18 mouse cellular contexts compared by ENCODE assay signal in genomic region chr2:132422846-132423245, GRCm38 (mm10). TPM values are rescaled to one million over a fixed set of nuclear protein-coding genes. Genes with fewer than 3 reads are reported as not detected.
DNase-seq lines count a peak whose midpoint lies in the region; TF ChIP-seq lines count a peak whose summit lies in the region.
"Had no signal": no experiment of that assay in that cellular context is flagged by ENCODE, and none has a peak within 500 bp of the region (broad histone marks: within the 10 kb centered on the region; RNA-seq: fewer than 3 reads in every experiment).

No protein-coding gene starts in this region.

- H3K4me1 ChIP-seq in cerebellum, adult 2 months (ENCODE audit: control insufficient read depth, insufficient read depth, low read length) = peaks cover 10% of the 10 kb centered on the region
- H3K4me1 ChIP-seq: embryonic facial prominence, embryonic 15.5 days; hindbrain, embryonic 12.5 days had no signal

- no peak overlapping the region for H3K4me3 ChIP-seq in cerebellum, adult 2 months (replicated peaks; ENCODE audit: insufficient read depth, low read depth, low read length)
- H3K4me3 ChIP-seq: embryonic facial prominence, embryonic 12.5 days; embryonic facial prominence, embryonic 15.5 days; heart, adult 2 months; hindbrain, embryonic 12.5 days; hindbrain, embryonic 15.5 days had no signal

- no peak for TF ChIP-seq CTCF in cerebellum, adult 2 months (IDR thresholded peaks at IDR 0.05; ENCODE audit: borderline replicate concordance, insufficient read depth, low read depth, low read length)

- no peak for TF ChIP-seq POLR2A in cerebellum, adult 2 months (IDR thresholded peaks at IDR 0.05; ENCODE audit: borderline replicate concordance, insufficient read depth, low read length)

- peak; percentile 8 to 18 for DNase-seq in cerebellum, postnatal 10 days
- DNase-seq in cerebellum, adult 2 months = no peak
- peak; percentile 21 for DNase-seq in heart, adult 11 months
- no peak for DNase-seq in heart, adult 9 months (ENCODE audit: low spot score in 2 of 2)
- DNase-seq in right cerebral cortex, postnatal 25 days = peak; percentile 27
- DNase-seq in right cerebral cortex, postnatal 14 days = no peak
- DNase-seq: adrenal gland, adult 2 months; adrenal gland, postnatal 14 days; cerebellum, adult 11-12 months; cerebellum, adult 9-10 months; gastrocnemius, postnatal 25 days; heart, adult 2 months had no signal

- 73% methylated on average over 9 of the region's 9 CpGs for WGBS in cerebellum, adult 2 months

- no peaks in the 10 kb centered on the region; the same call in 1 of the 2 replicates for H3K27me3 ChIP-seq in cerebellum, adult 2 months (ENCODE audit: control insufficient read depth, insufficient read depth, low read length)
- H3K27me3 ChIP-seq: embryonic facial prominence, embryonic 12.5 days; embryonic facial prominence, embryonic 15.5 days; hindbrain, embryonic 12.5 days; hindbrain, embryonic 15.5 days had no signal

- no peak overlapping the region for H3K27ac ChIP-seq in cerebellum, adult 2 months (ENCODE audit: insufficient read depth, low read length)
- H3K27ac ChIP-seq: embryonic facial prominence, embryonic 12.5 days; embryonic facial prominence, embryonic 15.5 days; heart, adult 2 months; hindbrain, embryonic 12.5 days; hindbrain, embryonic 15.5 days had no signal

RNA-seq across cellular contexts. Expression of gene Prokr2, which starts 37.6 kb away (rescaled TPM):
- 0.27 and 0.28 TPM in 2 replicates for polyA plus RNA-seq in cerebellum, adult 2 months (2012; rRNA removed)
- polyA plus RNA-seq: adrenal gland, adult 2 months; C2C12; CD4-positive, CD25-positive, alpha-beta regulatory T cell, adult 4 months had no signal

Comparison
In these comparisons a context has a peak if more than half of its experiments do, and no peak if none do; other contexts are left out.
1. DNase-seq: peak in cerebellum, postnatal 10 days (2 of 2), heart, adult 11 months (single experiment) and right cerebral cortex, postnatal 25 days (single experiment); none in cerebellum, adult 2 months (0 of 2), heart, adult 9 months (0 of 2) and right cerebral cortex, postnatal 14 days (single experiment).